Mouse (Mus musculus): ENCODE measurements at regions not wholly inside any gene's neighbourhood (a gene's known extent, or its start where the extent isn't known, plus 50 kb on each side); places are given as distances from the start of the nearest gene placed in this dataset.

GRCm38 (mm10) chr16:55691069-55691468 is 147.6 kb downstream of the Nfkbiz start:
- DNase-seq (ENCODE audit: extremely low spot score, low spot score), result no peak

GRCm38 (mm10) chr16:55663946-55664345 is 174.8 kb downstream of the Nfkbiz start:
- DNase-seq (ENCODE audit: extremely low spot score, low spot score), result no peak

DNA sequence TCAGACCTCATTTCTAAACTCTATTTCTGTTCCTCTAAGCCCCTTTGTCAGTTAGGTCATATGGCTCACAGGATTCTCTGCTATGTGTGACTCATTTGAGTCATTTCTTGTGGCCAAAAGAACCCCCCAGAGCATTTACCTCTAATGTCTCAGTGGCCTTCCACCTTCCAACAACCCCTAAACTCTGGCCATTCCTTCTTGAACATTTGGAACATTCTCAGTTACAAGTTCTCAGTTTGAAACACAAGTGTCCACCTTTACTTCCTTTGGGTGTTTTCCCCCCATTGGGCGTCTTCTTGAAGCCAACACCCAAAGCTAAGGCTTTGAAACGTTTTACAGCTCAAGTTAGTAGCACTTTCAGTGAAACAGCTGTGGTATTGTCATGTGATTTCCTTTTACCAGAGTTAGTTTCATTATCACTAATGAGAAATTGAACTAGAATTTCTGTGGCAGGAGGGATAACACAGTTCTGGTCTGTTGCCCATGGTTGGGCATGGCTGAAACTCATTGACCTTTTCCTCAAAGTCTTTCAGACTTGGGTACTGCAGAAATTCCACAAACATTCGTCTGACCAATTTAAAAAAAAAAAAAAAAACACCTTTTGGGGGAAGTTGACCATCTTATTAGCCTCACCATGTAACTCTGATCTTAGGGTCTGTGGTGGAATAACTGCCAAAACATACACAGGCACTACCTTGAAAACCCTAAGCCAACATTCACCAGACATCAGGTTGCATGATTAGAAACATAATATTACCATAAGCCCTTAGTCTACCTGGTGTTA is 201.8 kb downstream of the Nfkbiz start:
- no peak for DNase-seq (ENCODE audit: extremely low spot score, low spot score)

DNA sequence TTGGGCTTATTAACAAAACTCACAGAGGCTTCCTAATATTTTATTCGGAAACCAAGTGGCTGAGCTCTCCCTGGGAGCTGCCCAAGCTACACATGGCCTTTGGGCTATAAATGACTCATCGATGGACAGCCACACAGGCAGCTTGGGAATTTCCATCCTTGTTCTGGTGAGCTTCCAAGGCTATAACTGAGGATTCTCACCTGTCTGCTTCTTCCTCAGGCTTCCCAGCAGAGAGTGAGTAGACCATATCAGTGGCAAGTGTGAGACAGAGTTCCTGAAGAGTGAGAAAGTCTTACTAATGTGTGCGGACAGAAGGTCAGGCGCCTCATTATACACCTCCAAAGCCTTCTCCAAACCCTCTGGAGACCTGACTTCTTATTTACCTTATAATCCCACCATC is 202.5 kb downstream of the Nfkbiz start:
- DNase-seq (ENCODE audit: extremely low spot score, low spot score), result no peak

GRCm38 (mm10) chr16:55634691-55635090 is 204.0 kb downstream of the Nfkbiz start:
- no peak for DNase-seq (ENCODE audit: extremely low spot score, low spot score)

GRCm38 (mm10) chr16:55632220-55632619 is 206.5 kb downstream of the Nfkbiz start:
- no peak for DNase-seq (ENCODE audit: extremely low spot score, low spot score)

GRCm38 (mm10) chr16:55631637-55632036 is 207.1 kb downstream of the Nfkbiz start:
- DNase-seq (ENCODE audit: extremely low spot score, low spot score), result no peak

DNA sequence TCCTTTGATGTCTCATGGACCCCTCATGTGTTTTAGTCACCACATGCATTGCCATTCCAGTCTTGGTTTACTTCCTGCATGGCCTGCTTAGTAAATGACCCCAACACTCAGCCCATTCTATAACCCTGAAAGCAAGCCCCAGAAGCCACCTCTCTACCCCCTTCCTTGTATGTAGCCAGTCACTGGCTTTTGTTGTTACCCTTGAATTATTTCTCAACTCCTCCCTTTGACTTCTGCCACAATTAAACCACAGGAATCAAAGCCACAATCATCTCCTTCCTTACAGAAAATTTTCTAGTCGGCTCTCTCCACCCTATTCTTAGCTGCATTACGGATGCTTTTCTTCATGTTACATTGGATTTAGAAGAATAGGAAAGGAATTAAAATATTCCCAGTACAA is 207.7 kb downstream of the Nfkbiz start:
- no peak for DNase-seq (ENCODE audit: extremely low spot score, low spot score)

DNA sequence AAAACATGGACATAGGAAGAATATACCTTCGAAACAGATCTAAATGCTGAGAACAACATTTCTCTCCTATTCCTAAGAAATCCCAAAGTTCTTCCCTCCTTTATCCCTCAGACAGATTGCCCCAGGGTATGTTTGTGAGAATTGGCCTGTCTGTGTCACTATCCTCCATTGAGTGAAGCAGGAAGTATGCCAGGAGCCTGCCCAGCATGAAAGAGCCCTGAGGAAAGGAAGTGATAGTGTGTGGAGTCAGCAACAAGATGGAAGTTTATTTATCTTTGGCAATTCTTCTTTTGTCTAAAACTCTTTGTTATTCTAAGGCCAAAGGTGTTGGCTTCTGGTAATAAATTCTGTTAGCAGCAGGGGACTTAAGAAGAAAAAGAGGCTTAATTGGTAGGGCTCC is 211.2 kb downstream of the Nfkbiz start:
- DNase-seq (ENCODE audit: extremely low spot score, low spot score), result no peak

- no peak for DNase-seq (ENCODE audit: extremely low spot score, low spot score)
Measured at GRCm38 (mm10) chr16:55623422-55623821, 215.3 kb downstream of the Nfkbiz start.

DNA sequence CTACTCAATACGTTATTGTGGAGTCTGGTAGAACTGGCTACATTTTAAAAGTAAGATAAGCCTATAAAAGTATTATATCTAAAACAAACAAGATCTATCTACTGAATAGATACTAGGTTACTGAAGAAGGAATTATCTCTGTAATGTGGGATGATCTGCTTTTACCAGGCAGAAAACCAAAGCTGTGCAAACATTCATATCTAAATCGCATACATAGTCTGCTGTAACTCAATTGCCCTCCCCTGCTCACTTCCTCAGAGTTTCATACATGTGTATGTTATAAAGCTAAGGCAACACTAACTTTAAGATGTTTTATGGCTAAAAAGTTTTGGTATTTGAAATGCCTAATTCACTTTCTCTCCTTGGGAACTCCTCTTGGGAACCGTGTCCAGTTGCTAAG is 219.0 kb downstream of the Nfkbiz start:
- no peak for DNase-seq (ENCODE audit: extremely low spot score, low spot score)

- DNase-seq (ENCODE audit: extremely low spot score, low spot score), result no peak
Measured at GRCm38 (mm10) chr16:55617958-55618357, 220.7 kb downstream of the Nfkbiz start.

DNA sequence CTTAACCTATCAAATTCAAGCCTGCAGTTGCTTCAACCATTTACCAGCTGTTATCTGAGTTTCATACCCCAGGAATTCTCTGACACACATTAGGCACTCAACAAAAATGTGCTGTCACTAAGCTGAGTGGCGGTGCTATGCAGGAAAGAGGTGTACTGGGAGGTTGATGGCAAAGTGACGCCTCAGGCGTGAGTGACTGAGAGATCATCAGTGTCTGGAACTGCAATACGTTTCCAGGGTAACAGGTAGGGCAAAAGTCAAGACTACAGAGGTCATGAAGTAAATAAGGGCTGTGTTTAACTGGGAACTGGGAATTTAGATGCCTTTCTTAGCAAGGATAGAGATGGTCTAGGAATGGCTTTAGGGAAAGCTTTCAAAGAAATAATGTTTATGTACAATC is 221.2 kb downstream of the Nfkbiz start:
- DNase-seq (ENCODE audit: extremely low spot score, low spot score), result no peak

DNA sequence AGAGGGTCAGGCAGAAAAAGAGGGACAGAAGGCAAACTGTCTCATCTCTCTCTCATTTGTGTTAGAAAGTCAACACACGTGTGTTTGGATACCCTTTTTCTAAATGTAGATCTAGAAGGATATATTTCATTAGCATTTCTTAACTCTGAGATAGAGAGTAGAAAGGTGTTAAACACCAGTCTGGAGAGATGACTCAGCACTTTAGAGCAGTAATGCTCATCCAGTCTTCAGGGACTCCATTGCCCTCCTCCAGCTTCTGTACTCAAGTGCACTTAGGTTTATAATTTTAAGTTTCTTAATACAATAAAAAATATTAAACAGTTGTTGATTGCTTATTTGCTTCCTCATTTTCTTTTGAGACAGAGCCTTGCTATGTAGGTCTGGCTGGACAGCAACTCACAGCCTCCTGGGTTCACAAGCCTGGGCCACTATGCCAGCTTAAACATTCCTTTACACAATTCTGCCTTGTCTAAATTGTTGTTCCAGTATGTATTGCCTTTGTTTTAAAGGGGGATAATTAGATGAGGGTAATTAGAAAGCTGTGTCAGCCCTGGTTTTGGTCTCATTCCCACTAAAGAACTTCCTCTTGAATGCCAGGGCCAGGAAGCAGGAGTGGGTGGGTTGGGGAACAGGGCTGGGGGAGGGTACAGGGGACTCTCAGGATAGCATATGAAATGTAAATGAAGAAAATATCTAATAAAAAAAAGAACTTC is 222.1 kb downstream of the Nfkbiz start:
- DNase-seq (ENCODE audit: extremely low spot score, low spot score), result no peak

GRCm38 (mm10) chr16:55612873-55613272 is 225.8 kb downstream of the Nfkbiz start:
- no peak for DNase-seq (ENCODE audit: extremely low spot score, low spot score)

- no peak for DNase-seq (ENCODE audit: extremely low spot score, low spot score)
Measured at GRCm38 (mm10) chr16:55612001-55612400, 226.7 kb downstream of the Nfkbiz start.

GRCm38 (mm10) chr16:55611172-55611571 is 227.5 kb downstream of the Nfkbiz start:
- no peak for DNase-seq (ENCODE audit: extremely low spot score, low spot score)

- DNase-seq (ENCODE audit: extremely low spot score, low spot score), result no peak
Measured at GRCm38 (mm10) chr16:55608361-55608760, 230.3 kb downstream of the Nfkbiz start.

DNA sequence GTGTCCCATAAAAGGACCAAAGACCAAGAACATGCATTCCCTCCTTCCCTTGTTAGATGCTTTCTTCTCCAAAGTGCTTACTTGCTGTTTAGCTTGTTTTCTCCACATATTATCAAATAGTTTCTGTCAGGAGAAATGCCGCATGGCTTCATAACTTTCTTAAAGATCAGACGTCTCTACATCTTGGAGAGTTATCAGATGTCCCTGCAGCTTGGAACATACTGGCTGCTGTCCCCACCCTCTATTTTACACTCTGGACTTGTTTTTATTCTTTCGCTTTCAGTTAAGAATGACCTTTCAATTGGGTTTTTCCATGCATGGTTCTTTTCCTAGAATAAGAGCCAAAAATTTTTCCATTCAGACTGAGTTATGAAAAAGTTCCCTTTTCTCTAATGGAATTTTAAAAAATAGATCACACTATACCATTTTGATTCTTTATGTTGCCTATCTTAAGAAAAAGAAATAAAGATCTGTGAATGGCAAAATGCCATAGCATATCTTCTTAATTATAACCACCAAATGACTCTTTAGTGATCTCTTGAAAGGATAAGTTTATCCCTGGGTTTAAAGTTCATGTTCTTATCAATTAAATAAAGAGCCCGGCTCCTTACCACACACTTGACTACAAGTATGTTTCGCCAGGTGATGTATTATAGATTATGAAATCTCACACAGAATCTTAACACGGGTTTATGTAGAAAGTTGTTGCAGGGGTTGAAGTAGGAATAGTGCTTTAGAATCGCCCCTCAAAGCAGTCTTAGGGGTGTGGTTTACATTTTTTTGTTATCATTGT is 232.1 kb downstream of the Nfkbiz start:
- DNase-seq (ENCODE audit: extremely low spot score, low spot score), result no peak

DNA sequence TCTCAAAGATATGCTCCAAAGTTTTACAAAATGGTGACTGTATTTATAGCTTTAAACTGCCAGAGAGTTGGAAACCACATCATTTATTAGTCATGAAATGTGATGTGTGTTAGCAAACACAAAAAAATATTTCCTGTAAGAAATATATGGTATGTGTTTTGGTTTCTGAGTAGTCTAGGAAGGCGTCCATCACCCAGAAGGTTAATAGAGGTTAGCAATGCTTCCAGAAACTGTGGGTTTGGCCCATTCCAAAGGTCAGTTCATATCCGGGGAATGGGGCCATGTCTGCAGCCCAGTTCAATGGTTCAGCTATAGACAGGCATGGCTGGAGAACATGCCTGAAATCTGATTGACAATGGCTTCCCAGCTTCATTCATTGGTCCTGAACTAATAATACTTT is 235.1 kb downstream of the Nfkbiz start:
- DNase-seq (ENCODE audit: extremely low spot score, low spot score), result no peak

- no peak for DNase-seq (ENCODE audit: extremely low spot score, low spot score)
Measured at GRCm38 (mm10) chr16:55589382-55589956, 249.2 kb downstream of the Nfkbiz start.

- no peak for DNase-seq (ENCODE audit: extremely low spot score, low spot score)
Measured at GRCm38 (mm10) chr16:55587138-55587537, 251.6 kb downstream of the Nfkbiz start.
